Mouse (Mus musculus) heart, adult 2 months (tissue): ENCODE measurements at regions not wholly inside any gene's neighbourhood (a gene's known extent, or its start where the extent isn't known, plus 50 kb on each side); places are given as distances from the start of the nearest gene placed in this dataset.

Experiments
- CTCF ChIP-seq: fragments of 200-600 bp; IDR thresholded peaks from 2 replicates; pipeline ENCODE4 v1.8.1; 2022; ENCODE audit warnings: antibody characterized with exemption, mild to moderate bottlenecking, moderate library complexity
- EP300 ChIP-seq: fragments of 200-500 bp; IDR thresholded peaks from 2 replicates; pipeline ENCODE4 v1.6.1; 2011; ENCODE audit warnings: low read depth, low read length, control low read depth; ENCODE audit not compliant: insufficient read depth

GRCm38 (mm10) chr10:120587854-120588633 is 111.8 kb upstream of the Hmga2 start:
- TF ChIP-seq CTCF (no peak), EP300 (no peak)
